Mouse (Mus musculus) left cerebral cortex, postnatal 10 days (tissue): ENCODE results near the gene Rcc1l. TPM values are rescaled to one million over a fixed set of nuclear protein-coding genes. Genes with fewer than 3 reads are reported as not detected.

Experiments used
- DNase-seq, 2 experiments: peaks; one replicate each; pipeline ENCODE4 v3.0.0; 2021 to 2022; ENCODE audit warnings: low spot score in 2 of 2, mixed read lengths in 1 of 2; ENCODE audit errors: extremely low spot score in 1 of 2
- intact Hi-C: fragments of 180-260 bp; cut with DNase I; formaldehyde crosslinking; loops from one replicate; pipeline ENCODE4 v1.15.1; 2025
- total RNA-seq, 2 experiments: library from RNA; stranded (reverse); gene quantifications; 2 replicates each; pipeline ENCODE4 v1.2.3; 2021

The Rcc1l gene
- total RNA-seq, 2 experiments from 2014 or later: 18.4 to 21.1 TPM

DNA sequence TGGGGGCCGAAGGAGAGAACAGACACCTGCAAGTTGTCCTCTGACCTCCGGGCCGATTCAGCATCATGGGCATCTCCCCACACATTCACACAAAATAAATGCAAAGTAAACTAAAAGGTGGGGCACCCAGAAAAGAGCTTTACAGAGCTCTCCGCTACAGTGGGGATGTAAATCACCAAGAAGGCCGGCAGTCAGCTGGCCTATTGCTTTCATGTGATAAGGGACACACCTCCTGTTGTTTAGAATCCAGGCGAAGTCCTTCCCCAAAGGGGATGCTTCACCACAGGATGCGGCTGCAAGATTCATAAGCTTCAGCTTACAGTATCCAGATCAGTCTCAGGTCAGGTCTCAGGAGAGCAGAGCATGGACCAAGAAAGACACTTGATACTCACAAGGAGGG, 2.0 kb upstream of the Rcc1l start:
- intact Hi-C loops: no loop called here
- no peak for DNase-seq

DNA sequence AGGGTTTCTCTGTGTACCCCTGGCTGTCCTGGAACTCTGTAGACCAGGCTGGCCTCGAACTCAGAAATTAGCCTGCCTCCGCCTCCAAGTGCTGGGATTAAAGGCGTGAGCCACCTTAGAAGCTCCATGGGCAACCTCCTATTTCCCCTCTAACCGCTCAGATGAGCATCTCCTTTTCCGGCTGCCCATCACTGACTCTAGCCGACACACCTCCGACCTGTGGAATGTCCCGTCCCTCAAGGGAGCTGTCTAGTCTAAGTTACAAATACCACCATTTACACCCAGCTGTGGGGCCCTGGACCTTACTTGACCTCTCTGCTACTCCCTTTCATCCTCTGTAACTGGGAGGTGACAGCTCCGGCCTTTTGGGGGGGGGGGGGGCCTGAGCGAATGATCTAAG, 878 bp downstream of the Rcc1l start:
- no peak for DNase-seq
- intact Hi-C loops: no loop called here

DNA sequence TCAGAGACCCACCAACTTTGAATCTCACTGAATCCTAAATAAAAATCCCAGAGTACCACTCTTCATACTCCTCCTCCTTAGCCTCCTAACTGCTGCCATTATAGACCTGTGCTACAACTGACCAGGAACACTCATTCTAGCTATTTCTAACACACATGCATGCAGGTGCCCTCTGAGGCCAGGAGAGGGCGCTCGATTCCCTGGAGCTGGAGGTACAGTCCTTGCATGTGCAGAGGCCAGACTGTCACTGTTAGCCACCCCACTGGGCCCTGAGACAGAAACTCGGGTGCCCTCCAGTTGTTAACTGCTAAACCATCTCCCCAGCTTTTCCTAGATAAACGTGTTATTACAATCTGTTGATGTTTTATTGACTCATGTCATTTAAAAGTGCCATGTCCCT, 3.4 kb downstream of the Rcc1l start:
- intact Hi-C loops: no loop called here
- DNase-seq: no peak

DNA sequence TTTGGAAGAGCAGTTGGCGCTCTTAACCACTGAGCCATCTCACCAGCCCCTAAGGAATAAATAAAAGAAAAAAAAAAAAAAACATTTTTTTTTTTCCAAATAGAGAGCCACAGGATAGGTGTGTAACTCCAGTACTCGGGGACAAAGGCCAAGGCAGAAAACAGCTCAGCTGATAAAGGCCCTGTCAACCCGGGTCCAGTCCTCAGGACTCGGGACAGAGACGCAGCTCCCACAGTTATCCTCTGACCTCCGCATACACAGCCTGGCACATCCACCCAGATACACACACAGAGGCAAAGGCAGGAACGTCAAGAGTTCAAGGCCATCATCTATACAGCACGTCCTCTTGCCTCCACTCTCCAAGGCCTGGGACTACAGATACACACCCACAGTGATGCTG, 6.4 kb downstream of the Rcc1l start:
- no peak for DNase-seq
- intact Hi-C loops: no loop called here

DNA sequence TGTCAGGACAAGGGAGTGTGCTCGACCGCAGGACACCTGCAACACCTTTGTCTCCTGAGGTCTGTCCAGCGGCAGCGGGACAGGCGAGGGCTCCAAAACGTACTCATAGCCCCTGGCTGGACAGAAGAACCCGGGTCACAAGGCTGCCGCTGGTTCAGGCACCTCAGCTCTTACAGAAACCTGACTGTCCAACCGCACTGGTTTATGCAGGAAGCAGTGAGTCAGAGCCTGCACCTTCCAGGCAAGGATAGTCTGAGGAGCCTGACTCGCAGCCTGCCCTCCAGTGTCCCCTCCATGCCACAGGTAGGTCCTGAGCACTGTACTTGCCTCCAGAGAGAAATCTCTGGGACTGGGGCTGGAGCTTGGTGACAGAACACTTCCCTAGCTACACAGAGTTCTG, 7.3 kb downstream of the Rcc1l start:
- intact Hi-C loops: no loop called here

DNA sequence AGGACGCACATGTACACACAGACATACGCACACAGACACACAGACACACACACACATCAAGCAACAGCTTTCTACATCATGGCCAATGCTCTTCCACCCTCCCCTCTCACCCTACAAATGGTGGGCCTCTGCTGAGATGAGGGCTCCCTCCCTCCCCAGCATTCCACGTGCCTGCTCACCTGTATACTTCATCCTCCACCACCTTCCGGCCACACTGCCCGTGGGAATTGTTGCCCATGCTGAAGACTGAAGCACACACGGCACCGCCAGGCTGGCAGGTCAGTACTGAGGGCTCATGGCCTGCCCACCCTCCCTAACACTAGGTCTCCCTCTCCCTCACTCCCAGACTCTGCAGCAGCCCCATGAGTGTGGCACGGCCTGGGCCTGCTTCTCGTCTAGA, 8.5 kb downstream of the Rcc1l start:
- intact Hi-C loops: no loop called here
- DNase-seq: no peak

More for the DNA sequence above, 7.3 kb downstream of the Rcc1l start:
- no peak for DNase-seq

DNA sequence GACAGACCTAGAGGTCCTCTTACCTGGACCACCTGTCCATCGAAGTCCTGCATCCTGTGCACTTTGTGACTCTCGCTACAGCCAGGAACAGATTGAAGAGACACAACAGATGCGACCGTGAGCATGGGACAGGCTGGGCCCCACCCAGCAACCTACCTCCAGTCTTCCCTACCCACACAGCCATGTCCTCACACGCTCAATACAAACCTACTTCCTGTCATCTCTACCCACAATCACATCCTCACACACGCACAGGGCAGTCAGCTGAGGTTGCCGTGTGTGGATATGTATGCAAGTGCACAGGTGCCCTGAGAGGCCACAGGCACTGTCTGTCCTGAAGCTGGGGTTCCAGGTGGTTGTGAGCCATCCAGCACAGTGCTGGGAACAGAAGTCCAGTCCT, 9.9 kb downstream of the Rcc1l start:
- no peak for DNase-seq
- intact Hi-C loops: no loop called here

DNA sequence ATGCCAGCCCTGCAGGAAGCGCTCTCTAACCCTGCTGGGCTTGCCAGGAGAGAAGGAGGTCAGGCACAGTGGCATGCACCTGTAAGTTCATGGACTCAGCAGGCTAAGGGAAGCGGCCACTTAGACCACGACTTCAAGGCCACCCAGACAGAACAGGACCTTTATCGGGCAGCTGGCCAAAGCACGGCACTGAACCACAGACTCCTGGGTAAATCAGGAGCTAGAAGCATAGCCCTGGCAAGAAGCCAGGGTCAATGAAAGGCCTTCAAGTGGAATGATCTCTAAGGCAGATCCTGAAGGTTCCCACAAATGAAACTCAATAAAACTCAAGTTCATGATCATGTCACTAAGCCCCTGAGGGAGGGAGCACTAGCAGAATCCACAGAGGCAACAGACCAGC, 11.9 kb downstream of the Rcc1l start:
- DNase-seq: peak in 1 of 2 experiments; percentile 59
- intact Hi-C loops: no loop called here

DNA sequence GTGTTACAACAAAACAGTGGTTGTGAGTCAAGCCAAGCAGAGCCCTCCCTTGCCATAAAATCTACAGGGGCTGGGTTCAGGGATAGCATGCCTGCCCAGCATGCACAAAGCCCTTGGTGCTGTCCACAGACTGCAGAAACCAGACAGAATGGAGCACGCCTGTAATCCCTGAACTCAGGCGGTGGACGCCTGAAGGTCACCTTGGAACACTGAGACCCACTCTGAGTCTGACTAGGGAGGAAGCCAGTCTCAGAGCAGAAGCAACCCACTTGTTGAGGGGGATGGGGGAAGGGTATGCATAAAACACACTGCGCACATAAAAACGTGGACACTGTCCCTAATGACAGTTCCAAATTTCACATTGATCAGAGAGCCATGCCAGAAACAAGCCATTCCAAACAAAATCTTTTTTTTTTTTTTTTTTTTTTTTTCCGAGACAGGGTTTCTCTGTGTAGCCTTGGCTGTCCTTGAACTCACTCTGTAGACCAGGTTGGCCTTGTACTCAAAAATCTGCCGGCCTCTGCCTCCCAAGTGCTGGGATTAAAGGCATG, 20.6 kb downstream of the Rcc1l start:
- intact Hi-C loops: no loop called here
- DNase-seq: no peak

DNA sequence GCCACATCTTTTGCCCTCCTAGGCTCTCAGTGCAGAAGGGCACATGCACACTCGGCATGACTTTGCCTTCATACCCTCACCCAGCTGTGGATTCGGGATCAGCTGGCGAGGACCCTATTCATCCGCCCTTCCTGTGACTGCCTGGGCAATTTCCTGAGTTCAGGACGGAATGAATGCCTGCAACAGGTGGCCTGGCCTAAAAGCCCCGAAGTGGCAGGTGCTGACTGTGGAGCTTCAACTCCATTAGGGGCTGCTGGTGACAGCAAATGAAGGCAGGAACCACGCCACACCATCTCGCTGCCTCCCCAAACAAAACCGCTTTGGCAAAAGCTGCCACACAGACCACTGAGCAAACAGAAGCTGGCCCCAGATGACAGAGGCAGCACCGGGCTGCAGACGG, 24.7 kb downstream of the Rcc1l start:
- intact Hi-C loops: no loop called here

DNA sequence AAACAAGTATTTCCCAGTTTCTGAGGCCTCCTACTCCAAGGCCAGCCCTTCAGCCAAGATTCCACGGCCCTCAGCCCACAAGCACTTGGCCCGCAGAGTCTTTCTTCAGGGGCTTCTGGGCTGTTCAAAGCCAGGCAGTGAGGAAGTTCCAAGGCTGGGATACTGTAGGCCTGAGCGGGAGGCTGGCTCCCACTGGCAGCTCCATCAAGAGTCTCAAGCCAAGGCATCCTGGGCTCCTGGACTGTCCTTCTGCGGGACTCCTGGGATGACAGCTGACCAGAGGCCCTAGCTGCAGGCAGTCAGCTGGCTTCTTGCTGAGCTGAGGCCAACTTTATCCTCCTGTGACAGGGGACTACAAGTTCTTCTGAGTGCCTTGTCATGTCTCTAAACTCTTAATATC, 28.4 kb downstream of the Rcc1l start:
- no peak for DNase-seq
- intact Hi-C loops: no loop called here

More for the DNA sequence above, 24.7 kb downstream of the Rcc1l start:
- DNase-seq: no peak

DNA sequence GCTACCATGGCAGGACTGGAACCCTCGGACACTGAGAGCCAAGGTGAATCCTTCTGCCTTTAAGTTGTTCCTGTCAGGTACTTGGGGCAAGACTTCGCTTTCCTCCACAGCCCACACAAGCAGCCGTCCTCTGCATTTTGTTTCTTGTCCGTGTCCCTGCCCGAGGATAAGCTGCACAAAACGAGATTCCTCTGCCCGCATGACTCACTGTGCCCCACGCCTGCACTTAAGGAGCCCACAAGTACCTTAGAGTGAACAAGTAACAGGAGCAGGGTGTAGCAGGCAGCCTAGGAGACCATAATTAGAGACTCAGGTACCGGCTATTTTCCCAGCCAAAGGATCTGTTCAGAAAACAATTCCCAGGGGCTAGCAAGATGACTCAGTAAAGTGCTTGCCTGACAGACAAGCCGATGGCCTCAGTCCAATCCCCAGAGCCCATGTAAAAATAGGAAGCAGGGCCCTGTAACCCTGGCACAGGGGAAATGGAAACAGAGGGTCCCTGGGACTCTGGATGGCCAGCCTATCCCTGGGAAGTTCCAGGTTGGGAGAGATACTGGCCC, 29.3 kb downstream of the Rcc1l start:
- no peak for DNase-seq
- intact Hi-C loops: no loop called here

DNA sequence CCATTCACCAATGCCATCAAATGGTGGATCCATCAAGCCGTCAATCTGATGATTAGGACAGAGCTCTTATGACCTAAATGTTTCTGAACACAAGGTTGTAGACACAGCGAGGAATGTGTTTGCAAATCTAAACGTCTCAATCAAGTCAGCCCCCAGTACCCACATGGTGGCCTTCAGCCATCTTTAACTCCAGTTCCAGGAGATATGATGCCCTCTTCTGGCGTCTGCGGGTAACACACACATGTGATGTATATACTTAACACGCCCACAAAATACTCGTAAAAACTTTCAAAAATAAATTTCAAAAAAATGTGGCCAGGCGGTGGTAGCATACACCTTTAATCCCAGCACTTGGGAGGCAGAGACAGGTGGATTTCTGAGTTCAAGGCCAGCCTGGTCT, 31.6 kb downstream of the Rcc1l start:
- intact Hi-C loops: no loop called here
- DNase-seq: no peak

DNA sequence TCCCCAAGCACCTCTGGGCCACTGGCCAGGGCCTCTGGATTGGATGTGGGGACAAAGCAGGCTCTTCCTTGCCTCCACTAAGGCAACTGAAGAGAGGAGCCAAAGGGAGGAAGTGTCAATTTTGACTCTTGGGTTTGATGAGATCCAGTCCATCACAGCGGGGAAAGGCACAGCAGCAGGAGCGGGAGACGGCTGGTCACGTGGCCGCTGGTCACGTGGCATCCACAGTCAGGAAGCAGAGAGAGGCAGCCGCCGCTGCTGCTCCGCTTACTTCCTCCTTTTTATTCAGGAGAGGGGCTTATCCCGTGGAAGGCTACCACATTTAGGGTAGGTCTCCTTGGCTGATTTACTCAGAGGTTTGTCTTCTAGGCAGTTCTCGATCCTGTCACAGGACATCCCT, 34.2 kb downstream of the Rcc1l start:
- intact Hi-C loops: no loop called here
- no peak for DNase-seq

DNA sequence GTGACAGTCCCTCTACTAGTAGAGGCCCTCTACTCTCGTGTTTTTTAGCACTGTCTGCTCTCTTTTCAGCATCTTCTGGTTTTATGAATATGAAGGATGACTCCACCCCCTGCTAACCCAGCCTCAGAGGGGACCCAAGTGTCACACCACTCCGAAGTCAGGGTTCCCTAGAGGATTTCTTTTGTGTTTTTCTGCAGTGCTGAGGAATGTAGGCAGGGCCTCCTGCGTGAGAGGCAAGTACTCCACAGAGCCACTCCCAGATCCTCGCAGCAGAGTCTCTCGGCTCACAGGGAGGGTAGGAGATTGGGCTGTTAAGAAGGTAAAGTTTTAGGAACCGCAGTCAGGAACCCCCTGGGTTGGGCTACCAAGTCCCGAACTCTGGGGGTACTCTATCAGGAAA, 35.3 kb downstream of the Rcc1l start:
- intact Hi-C loops: no loop called here
- DNase-seq: no peak

DNA sequence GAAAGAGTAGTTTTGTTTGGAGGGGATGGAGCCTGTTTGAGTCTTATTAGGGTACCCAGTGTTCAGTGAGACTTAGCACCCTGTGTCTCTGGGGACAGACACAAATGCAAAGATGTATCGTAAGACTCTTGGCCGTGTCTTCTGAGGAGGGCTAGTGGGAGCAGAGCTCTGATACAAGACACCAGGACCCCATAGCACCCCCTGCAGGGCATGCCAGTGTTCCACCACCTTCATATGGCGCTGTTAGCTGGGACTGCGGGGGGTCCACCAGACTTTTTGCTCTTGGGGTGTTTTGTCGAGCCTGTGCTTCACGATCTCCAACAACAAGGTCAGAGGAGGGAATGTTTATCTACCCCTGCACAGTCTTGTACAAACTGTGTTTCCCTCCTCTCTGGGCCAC, 37.1 kb downstream of the Rcc1l start:
- DNase-seq: no peak
- intact Hi-C loops: no loop called here

DNA sequence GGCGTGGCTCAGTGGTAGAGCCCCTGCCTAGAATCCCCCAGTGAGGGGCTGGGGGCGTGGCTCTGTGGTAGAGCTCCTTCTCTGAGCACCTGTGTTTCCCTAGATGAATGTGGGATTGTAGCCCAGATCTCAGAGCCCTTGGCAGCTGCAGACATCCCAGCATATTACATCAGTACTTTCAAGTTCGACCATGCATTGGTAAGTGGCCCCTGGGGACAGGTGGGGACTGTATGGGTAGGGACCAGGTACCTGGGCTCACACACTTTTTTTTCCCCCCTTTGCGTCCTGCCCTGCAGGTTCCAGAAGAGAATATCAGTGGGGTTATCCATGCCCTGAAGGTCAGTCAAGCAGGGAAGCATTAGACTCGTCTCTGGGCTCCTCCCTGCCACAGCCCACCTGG, 38.6 kb downstream of the Rcc1l start:
- no peak for DNase-seq
- intact Hi-C loops: no loop called here

DNA sequence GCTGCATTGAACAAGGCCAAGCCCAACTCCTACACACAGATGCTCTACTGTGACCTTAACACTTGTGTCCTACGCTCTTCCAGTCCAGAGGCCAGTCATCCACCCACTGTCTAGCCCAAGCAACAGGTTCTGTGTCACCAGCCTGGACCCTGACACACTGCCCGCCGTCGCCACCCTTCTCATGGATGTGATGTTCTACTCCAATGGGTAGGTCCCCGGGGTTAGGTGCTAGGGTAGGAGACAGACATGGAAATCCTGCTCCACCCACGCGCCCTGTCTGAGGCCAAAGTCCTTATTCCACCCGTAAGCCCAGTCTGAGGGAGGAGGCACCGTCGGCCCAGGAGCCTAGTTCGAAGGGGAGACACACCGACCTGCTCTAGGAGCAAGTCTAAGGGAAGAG, 40.6 kb downstream of the Rcc1l start:
- DNase-seq: no peak
- intact Hi-C loops: no loop called here

DNA sequence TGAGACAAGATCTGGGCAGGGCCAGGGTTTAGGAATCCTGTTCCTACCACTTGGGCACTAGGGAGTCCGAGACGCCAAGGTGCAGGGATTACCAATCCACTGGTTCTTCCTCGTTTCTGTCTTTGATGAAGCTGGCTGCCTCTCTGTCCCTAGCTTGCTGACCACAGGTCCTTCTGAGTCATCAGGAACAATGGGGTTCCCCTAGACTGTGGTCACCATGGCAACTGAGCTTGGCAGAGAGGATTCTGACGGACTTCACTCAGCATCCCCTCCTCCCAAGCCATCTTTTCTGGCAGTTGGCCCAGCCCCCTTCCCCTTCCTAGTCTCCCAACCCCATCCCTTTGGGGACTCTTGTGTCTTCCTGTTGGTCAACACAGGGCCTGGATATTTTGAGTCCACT, 45.0 kb downstream of the Rcc1l start:
- intact Hi-C loops: no loop called here
- DNase-seq: peak in 1 of 2 experiments; percentile 53

DNA sequence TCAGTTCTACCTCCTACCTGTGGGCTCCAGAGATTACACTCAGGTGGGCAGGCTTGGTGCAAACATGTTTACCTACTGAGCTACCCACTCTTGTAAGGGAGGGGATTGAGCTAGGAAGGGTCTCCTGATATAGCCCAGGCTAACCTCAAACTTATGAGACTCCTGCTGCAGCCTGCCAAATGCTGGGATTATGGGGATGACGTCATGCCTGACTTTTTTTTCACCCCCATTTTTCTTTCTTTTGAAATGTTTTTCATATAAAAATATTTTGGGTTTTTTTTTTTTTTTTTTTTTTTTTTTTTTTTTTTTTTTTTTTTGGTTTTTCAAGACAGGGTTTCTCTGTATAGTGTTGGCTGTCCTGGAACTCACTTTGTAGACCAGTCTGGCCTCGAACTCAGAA, 50.3 kb downstream of the Rcc1l start:
- DNase-seq: no peak
- intact Hi-C loops: no loop called here

DNA sequence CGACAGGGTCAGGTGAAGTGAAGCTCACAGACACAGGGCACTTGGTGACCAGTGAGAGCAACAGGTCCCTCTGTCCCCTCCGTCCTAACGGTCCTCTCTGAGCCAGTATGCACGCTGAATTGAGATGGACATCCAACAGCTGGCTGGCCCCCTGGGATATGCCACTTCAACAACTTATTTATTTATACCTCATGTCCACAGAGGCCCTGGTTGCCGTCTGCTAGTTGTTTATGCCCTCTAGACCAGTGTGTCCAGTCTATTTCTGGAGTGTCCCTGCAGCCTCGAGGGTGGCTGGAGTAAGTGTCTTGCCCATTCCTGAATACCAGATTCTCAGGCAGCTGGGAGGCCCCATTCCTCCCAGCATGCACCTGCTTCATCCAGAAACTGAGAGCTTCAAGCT, 52.7 kb downstream of the Rcc1l start:
- DNase-seq: no peak
- intact Hi-C loops: no loop called here
